Mouse (Mus musculus) bone marrow, adult 2 months (tissue): ENCODE measurements around the gene Fmo1.

Experiments
- CTCF ChIP-seq: fragments of 200-500 bp; IDR thresholded peaks from 2 replicates; pipeline ENCODE4 v1.5.1; 2011; ENCODE audit warnings: low read length, control low read depth; ENCODE audit not compliant: control insufficient read depth, insufficient read depth
- POLR2A ChIP-seq: fragments of 200-500 bp; IDR thresholded peaks from 2 replicates; pipeline ENCODE4 v1.6.1; 2011; ENCODE audit warnings: low read depth, mild to moderate bottlenecking, control low read depth, low read length, borderline replicate concordance; ENCODE audit not compliant: control insufficient read depth

DNA sequence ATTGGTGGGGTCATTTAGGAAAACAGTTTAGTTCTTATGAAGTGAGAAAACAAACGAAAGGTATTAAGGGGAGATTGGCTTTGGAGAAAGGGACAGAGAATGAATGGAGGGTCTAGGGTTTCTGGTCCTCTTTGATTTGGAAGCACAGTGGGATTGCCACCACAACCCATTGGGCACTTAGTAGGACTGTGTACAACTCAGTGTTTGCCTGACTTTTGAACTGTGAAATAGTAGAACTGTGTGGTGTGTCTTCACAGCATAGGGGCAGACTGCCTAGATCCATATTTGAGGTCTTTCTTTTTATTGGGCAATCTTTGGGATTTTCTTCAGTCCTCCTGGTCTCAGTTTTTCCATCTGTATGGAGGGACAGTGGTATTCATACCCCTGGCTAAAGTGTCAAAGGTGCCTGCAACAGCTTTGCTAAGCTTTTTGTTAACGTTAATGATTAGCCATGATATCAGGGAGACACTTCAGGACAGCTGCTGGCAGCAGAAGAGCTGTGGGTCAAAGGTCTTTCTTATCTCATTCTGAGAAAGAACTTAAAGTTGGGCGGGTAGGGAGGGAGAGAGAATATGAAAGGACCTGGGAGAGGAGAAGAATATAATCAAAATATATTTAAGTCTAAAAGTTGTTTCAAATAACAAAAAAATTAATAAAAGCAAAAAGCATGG is 12.5 kb downstream of the Fmo1 start:
- TF ChIP-seq CTCF (no peak), POLR2A (no peak)
